Mouse (Mus musculus) T-helper 1 cell (primary cell): ENCODE measurements around the gene Unc13d.
"Not testable (repeated sequence)": the region's sequence is repeated elsewhere in the genome, so short reads cannot be mapped to it uniquely, and the experiment has no call there.

Experiments
- in situ Hi-C: fragments of 300-600 bp; cut with MboI, MseI; formaldehyde crosslinking; loops from one replicate; pipeline ENCODE4 v1.15.1; 2025; ENCODE audit warnings: high pct_unique_total_duplicates

Unc13d gene

DNA sequence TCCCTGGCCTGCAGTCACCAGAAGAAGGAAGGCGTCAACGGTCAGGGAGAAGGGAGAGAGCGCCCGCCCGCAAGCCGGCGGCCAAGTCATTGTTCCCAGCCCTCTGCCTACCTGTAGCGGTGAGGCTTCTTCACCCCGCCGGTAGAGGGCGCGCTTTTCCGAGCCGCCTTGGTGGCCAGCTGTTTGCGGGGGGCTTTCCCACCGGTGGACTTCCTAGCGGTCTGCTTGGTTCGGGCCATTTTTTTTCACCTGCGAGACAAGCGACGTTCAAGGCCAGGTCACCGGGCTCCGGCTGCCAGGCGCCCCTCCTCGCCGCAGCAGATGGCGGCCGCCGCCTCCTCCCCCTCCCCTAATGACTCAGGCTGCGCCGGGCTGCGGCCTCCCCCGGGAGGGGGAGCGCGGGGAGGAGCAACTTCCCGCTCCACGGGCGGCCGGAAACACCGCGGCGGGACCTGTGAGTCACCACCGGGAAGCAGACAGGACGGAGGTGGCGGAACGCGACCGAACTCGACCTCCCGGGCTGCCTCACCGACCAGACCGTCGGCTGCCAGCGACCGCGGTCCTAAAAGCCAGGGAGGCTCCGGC lies 53.9 kb downstream of the Unc13d start:
- in situ Hi-C loops = no loop called here

DNA sequence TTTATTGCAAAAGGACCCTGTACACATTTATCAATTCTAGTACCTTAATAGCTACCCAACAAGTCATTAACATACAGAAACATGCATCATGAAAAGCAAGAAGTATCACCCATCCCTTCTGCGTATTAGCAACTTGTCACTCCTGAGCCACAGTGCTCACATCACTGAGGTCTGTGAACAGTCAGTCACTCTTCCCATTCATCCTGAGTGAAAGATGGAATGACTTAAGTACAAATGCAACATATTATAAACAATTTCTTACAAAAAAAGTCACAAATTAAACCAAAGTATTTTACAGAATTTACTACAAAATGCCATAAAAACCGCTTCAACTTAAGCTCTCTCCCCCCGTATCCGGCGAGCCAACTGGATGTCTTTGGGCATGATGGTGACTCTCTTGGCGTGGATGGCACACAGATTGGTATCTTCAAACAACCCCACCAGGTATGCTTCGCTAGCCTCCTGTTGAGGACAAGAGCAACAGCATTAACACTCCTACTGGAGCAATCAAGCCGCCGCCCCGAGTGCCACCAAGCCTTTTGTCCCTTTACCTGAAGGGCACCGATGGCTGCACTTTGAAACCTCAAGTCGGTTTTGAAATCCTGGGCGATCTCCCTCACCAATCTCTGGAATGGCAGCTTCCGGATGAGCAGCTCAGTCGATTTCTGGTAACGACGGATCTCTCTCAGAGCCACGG lies 54.5 kb downstream of the Unc13d start:
- in situ Hi-C loops = not testable (repeated sequence)

DNA sequence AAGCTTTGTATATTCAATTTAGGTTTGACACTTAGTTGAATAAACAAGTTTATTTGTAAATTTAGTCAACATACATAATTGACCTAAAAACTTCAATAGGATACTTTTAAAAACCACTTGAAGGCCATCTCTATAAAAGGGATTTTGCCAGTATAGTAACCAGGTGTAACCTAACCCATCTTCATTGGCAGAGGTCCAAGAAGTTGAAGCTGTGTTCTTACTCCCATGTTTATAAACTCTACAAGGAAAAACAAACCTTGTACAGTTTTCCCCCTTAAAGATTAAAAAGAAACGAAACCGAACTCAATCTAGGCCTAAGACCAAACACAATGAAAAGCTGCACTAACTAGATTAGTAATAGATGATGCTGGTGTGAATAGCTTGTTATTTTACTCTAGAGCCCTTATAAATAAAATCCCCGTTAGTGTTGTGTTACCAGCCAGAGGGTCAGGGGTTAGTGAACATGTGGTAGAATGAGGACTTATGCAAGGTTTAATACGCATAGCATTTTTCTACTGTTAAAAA lies 55.4 kb downstream of the Unc13d start:
- in situ Hi-C loops = no loop called here

DNA sequence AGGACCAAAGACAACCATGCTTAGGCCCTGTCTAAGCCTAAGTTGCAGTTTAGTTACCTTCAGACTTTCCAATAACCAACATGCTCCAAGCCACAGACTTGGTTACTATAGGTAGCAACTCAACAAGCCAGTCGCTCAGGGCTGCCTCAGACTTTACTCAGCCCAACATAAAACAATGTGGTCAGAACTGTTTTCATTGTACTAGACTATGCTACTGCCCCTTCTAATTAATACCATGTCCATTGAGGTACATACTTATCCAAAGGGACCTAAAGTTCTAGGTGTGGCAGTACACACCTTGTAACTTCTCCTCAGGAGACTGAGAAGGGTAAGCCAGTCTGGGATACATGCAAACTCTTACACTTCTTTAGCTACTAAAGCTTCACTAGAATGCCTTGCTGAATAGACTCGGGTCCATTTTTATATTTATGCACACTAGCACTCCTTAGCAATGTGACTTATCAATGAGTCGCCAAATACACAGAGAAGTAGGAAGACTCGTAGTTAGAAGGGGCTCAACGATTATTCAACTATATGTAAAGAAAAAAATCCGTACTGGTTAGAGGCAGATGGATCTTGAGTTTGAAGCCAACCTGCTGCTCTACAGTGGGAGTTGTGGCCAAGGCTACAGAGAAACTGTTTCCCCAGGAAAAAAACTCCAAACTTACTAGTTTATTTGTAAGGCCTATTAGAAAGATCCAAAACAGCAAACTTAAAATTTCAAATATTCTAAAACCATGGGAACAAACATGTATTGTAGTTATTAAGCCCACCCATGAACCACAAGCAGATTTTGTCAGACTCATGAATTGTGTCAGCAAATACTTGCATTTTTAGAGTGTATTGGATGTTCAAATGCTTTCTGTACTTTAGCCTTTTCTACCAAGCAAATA lies 56.2 kb downstream of the Unc13d start:
- in situ Hi-C loops = no loop called here

DNA sequence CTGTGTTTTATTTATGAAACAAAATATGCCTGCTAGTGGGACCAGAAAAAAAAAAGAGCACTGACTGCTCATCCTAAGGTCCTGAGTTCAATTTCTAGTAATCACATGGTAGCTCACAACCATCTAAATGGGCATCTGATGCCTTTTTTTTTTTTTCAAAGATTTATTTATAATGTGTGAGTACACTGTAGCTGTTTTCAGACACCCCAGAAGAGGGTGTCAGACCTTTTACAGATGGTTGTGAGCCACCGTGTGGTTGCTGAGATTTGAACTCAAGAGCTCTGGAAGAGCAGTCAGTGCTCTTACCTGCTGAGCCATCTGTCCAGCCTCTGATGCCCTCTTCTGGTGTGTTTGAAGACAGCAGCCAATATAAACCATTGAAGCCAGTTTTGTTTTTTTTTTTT lies 57.2 kb downstream of the Unc13d start:
- in situ Hi-C loops = no loop called here

DNA sequence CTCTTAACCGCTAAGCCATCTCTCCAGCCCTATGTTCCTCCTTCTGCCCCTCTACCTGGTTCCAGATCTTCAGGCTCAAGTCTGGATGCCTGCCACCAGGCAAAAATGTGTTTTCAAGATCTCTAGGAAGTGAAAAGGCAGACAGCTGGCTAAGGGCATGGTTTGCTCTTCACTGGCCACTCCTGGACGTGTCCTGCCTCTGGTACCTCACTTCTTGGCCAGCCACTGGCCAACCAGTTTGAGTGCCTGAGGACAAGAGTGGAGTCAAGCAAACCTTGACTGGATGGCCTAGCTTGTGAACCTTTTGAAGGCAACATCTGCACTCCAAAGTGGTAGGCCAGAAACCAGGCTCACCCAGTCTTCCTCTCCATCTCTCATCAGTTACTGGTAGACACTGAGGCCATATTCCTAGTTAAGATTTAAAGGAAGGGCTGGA lies 57.8 kb downstream of the Unc13d start:
- in situ Hi-C loops = no loop called here

DNA sequence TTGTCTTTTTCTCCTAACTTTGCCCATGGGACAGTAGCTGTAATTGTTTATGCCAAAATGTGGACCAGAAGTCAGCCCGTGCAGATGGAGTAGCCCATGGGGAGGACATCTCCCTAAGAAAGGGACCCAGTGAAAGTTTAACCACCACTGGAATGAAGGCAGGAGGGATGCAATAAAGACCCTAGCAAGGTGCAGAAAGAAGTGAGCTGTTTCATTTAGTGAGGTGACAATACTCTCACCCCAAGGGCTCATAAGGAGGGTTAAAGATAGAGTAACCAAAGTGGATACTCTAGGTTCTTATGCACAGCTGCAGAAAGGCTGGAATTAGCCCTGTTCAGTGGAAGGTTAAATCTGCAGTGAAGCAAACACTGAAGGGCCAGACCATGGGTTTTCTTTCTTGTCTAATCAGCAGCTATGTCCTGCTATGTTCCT lies 58.4 kb downstream of the Unc13d start:
- in situ Hi-C loops = no loop called here

DNA sequence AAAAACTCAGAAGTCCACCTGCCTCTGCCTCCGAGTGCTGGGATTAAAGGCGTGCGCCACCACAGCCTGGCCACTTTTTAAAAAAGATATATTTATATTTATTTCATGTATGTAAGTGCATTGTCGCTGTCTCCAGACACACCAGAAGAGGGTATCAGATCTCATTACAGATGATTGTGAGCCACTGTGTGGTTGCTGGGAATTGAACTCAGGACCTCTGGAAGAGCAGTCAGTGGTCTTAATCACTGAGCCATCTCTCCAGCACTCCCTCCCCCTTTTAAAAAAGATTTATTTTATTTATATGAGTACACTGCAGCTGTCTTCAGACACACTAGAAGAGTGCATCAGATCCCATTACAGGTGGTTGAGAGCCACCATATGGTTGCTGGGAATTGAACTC lies 58.9 kb downstream of the Unc13d start:
- in situ Hi-C loops = not testable (repeated sequence)

DNA sequence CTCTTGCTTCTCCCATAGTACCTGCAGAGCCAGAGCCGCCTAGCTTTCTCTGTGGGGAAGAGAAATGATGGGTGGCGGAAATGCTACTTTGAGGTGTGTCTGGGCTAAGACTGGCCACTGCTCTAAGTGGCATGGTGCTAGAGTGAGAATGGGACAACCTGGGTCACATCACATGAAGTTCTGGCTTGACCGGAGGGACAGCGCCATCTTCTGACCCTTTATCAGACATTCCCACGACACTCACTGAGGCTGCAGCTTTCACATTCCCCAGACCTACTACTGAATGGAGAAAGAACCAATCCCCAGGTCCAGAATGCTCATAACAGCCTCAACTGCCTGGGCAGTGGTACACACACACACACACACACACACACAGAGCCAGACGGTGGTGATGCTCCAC lies 59.7 kb downstream of the Unc13d start:
- in situ Hi-C loops = no loop called here

DNA sequence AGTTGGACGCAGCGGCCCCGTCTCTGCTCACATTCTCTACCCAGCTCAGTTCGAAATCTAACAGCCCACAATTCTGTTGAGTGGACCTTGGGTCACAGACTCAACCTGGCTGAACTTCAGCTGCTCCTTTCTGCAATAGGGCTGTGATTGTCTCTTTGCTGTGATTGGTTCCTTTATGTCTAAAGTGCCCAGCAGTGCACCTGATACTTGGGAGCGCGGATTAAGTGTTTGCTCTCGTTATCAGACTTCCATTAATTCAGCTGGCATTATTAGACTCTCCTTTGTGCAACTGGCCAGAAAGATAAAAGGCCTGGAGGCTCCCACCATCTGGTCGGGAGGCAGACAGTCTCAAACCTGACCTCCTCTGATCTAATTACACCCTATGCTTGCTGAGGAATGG lies 62.9 kb downstream of the Unc13d start:
- in situ Hi-C loops = no loop called here

DNA sequence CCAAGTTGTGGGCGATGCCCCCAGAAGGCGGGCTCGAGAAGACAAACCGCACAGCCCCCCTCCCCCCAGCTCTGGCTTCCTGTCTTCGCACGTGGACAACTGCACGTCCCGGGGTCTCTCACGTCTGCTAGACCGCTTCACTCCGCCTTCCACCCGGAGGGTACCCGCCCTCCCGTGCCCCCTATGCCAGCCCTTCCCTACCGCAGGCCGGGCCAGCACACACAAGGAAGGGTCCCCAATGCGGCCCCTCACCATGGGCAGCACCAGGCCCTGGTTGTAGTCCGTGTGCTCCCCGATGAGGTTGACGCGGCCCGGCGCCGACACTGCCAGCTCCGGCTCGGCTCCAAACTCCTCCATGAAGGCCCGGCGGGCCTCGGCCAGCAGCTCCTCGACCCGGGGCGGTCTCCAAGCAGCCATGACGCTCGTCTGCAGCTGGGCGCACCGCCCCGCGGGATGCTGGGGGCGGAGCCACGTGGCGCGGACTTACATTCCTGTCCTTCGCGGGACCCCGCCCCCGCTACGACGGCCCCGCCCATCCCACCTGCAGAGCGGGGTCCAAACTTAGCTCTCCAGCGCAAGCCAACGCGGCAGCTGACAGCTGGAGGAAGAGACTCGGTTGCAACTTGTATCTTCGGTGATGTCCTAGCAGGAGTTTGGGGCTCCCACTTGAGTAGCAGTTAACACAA lies 65.4 kb downstream of the Unc13d start, which contains the start of gene Galk1:
Gene Galk1 (minus strand): TSS at position 458 of the 686 bp plus-strand sequence.
- in situ Hi-C loops = no loop called here
